Mouse (Mus musculus) c-Kit-negative CD71-positive TER-119-positive erythroid progenitor cells, embryonic 14.5 days (primary cell): ENCODE results near the gene Rpl23.
"Not testable (repeated sequence)": the region's sequence is repeated elsewhere in the genome, so short reads cannot be mapped to it uniquely, and the experiment has no call there.

Experiments
- DNase-seq: peaks from one replicate; pipeline ENCODE4 v3.0.0-alpha.2; 2013; ENCODE audit warnings: low read depth, low spot score

Rpl23 gene

GRCm38 (mm10) chr11:97799994-97800690 is 17.9 kb upstream of the Rpl23 start:
- no peak for DNase-seq

GRCm38 (mm10) chr11:97799146-97799993 is 17.1 kb upstream of the Rpl23 start:
- DNase-seq = no peak

- no peak for DNase-seq
Measured at GRCm38 (mm10) chr11:97798782-97799145, 16.5 kb upstream of the Rpl23 start, which contains the start of gene Lasp1. Gene Lasp1, plus strand, starts transcription at chr11:97799000.

- DNase-seq = no peak
Measured at GRCm38 (mm10) chr11:97798083-97798435, 15.8 kb upstream of the Rpl23 start.

GRCm38 (mm10) chr11:97797369-97798082 is 15.3 kb upstream of the Rpl23 start:
- no peak for DNase-seq

- DNase-seq = no peak
Measured at GRCm38 (mm10) chr11:97796910-97797309, 14.7 kb upstream of the Rpl23 start.

GRCm38 (mm10) chr11:97793165-97793564 is 10.9 kb upstream of the Rpl23 start:
- DNase-seq = peak; percentile 49

GRCm38 (mm10) chr11:97790778-97791438 is 8.7 kb upstream of the Rpl23 start:
- not testable (repeated sequence) for DNase-seq

- no peak for DNase-seq
Measured at GRCm38 (mm10) chr11:97789727-97790126, 7.5 kb upstream of the Rpl23 start.

GRCm38 (mm10) chr11:97787961-97788360 is 5.7 kb upstream of the Rpl23 start:
- DNase-seq = no peak

GRCm38 (mm10) chr11:97782564-97782895 is 293 bp upstream of the Rpl23 start:
- DNase-seq = no peak

- DNase-seq = no peak
Measured at GRCm38 (mm10) chr11:97781478-97781831, 782 bp downstream of the Rpl23 start.

- no peak for DNase-seq
Measured at GRCm38 (mm10) chr11:97779968-97780701, 2.1 kb downstream of the Rpl23 start.

- no peak for DNase-seq
Measured at GRCm38 (mm10) chr11:97778918-97779317, 3.3 kb downstream of the Rpl23 start.

GRCm38 (mm10) chr11:97777129-97777529 is 5.1 kb downstream of the Rpl23 start:
- no peak for DNase-seq

- DNase-seq = no peak
Measured at GRCm38 (mm10) chr11:97776497-97777128, 5.6 kb downstream of the Rpl23 start.

- no peak for DNase-seq
Measured at GRCm38 (mm10) chr11:97775808-97776496, 6.3 kb downstream of the Rpl23 start, which contains the start of gene 1700001P01Rik. Gene 1700001P01Rik, minus strand, starts transcription at chr11:97775918.

- DNase-seq = no peak
Measured at GRCm38 (mm10) chr11:97775186-97775585, 7.1 kb downstream of the Rpl23 start.

GRCm38 (mm10) chr11:97771410-97771809 is 10.8 kb downstream of the Rpl23 start:
- no peak for DNase-seq

- no peak for DNase-seq
Measured at GRCm38 (mm10) chr11:97769704-97770103, 12.5 kb downstream of the Rpl23 start.
